Mouse (Mus musculus) gastrocnemius, adult 8-10 months (tissue): Measurements from ENCODE around the gene Cdk17. TPM values are rescaled to one million over a fixed set of nuclear protein-coding genes. Genes with fewer than 3 reads are reported as not detected.

ENCODE experiments used
- DNase-seq, 2 experiments: peaks; one replicate each; pipeline ENCODE4 v3.0.0; 2022; ENCODE audit warnings: low spot score in 2 of 2
- total RNA-seq, 4 experiments: library from RNA; stranded (reverse); gene quantifications; 2 replicates each; pipeline ENCODE4 v1.2.4; 2022

Gene Cdk17
- total RNA-seq, 4 experiments from 2014 or later: 3.3 to 6.1 (median 4.2) TPM

GRCm38 (mm10) chr10:93227921-93228320, 67.2 kb downstream of the Cdk17 start:
- DNase-seq: no peak

- no peak for DNase-seq
Measured at GRCm38 (mm10) chr10:93228401-93229007, 67.8 kb downstream of the Cdk17 start.

GRCm38 (mm10) chr10:93231490-93231889, 70.8 kb downstream of the Cdk17 start:
- no peak for DNase-seq

DNA sequence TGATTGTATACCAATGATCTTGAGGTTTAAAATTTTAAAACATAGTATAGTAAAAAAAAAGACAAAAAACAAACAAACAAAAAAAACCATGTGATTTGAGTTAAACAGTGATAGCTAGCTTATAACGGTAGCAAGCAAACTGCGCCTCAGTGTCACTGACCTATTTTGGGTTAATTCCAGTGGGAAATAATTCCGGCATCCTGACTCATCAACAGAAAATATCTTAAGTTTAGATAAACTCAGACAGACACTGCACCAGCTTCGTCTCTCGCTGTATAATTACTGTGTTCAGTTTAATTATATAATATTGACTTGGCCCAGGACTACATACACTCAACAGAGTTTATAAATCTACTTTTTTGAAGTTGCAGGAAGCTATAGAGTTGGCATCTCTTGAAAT, 71.2 kb downstream of the Cdk17 start:
- no peak for DNase-seq

DNA sequence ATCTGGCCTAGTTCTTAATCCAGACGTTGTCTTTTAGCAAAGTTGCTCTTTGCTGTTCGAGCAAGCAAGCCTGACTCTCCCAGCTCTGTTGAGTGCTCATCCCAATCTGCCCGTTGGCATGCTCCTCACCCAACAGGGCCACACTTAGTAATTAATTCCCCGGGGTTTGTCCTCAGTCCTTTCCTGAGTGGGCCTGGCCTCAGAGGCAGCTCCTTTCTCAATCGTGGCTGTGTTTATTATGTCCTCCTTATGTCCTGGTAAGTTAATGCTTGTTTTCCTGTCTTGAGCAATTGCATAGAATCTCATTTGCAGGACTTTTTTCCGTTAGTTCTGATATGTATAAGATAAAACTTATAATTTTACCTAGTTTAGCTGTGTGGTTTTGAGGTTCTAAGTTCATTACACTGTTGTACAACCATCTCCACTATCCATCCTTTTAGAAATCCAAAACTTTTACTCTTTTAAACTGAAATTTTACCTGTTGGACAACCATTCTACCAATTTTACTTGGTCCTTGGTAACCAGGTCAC, 73.1 kb downstream of the Cdk17 start:
- no peak for DNase-seq

- no peak for DNase-seq
Measured at GRCm38 (mm10) chr10:93234692-93235091, 74.0 kb downstream of the Cdk17 start.

GRCm38 (mm10) chr10:93239201-93239806, 78.6 kb downstream of the Cdk17 start:
- no peak for DNase-seq

DNA sequence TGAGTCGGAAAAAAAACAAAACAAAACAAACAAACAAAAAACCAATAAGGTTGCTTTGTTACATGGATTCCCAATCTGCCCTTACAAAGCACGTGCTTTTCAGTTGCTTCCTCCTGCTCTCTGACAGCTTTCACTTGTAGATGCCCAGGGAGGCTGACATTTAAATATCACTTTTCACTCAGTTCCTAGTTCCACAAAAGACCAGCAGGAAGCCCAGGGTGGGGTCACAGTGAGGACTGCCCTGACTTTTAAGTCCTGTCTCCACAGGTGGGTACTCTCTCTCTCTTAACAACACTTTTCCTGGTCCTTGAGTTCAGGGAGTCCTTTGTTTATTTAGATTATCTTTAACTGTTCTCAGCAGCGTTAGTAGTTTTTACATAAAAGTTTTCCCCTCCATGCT, 81.5 kb downstream of the Cdk17 start:
- DNase-seq: no peak

- no peak for DNase-seq
Measured at GRCm38 (mm10) chr10:93242861-93243260, 82.2 kb downstream of the Cdk17 start.

GRCm38 (mm10) chr10:93244209-93244705, 83.6 kb downstream of the Cdk17 start:
- no peak for DNase-seq

GRCm38 (mm10) chr10:93246185-93246920, 85.7 kb downstream of the Cdk17 start:
- DNase-seq: no peak

- no peak for DNase-seq
Measured at GRCm38 (mm10) chr10:93247422-93247821, 86.7 kb downstream of the Cdk17 start.

GRCm38 (mm10) chr10:93247902-93248301, 87.2 kb downstream of the Cdk17 start:
- no peak for DNase-seq

- DNase-seq: no peak
Measured at GRCm38 (mm10) chr10:93248416-93248815, 87.7 kb downstream of the Cdk17 start.

DNA sequence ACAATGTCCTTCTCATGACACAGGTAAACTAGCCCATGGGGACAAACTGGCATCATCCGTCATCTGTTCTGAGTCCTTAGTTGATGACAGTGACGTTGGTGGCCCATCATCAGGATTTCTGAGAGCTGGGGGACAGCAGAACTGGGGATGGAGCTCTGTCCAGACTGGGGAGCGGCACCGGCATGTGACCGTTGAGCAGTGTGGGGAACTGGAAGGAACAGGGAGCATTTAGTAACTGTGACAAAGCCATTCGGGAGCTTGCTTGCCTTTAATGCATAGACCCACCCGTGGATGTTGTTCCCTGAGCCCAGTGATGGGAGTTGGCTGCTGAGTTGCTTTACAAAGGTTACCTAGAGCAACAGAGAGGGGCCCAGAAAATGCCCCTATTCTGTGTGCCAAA, 89.2 kb downstream of the Cdk17 start:
- no peak for DNase-seq

DNA sequence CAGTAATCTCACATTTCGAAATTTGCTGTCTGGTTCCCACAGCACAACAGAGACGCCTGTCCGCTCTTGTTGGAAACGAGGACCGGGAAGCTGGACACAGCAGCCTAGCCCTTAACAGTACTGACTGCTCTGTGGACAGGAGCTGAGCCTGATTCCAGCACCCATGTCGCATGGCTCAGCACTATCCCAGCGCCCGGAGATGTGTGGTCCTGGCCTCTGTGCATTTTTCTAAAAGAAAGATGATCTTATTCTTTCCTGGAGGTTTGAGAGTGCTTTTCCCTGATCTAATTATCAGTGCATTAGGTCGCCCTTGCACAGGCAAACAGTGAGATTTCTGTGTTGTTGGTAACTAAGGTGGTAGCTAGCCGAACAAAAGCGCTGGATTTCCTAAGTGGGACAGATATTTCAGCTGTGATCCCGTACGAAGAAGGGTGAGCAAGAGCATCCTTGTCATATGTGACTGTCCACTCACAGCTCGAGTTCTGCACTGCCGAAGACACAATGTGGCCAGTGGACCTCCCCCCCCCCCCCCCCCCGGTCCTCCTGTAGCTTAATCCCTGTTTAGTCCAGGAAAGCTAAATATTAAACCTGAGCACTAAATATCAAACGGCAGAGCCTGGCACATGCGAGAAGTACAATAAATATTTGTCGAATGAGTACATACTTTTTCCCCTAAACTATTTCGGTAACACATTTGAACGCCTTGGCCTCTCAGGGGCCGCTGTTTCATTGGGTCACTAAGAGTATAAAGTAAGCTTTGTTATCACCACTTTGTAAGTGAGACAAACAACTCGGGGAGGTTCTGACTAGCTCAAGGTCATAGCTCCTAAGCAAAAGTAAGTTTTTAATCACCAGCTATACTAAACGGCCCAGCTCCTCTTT, 90.0 kb downstream of the Cdk17 start:
- no peak for DNase-seq

GRCm38 (mm10) chr10:93251426-93251825, 90.8 kb downstream of the Cdk17 start:
- no peak for DNase-seq

DNA sequence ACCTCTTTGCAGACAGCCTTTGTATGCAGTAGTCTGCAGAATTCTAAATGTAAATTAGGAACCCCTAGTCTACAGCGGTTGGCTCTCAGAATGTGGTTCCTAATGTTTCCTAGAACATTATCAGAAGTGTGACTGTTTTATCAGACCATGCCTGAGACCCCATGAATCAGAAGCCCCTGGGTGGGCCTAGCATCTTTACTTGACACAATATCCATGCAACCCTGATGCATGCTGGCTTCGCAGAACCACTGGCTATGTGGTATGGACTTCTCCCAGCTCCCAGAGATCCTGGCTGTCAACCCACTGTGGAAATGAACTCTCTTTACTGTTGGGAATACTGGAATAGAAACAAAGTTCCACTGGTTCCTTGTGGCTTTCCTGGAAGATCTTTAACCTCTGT, 92.0 kb downstream of the Cdk17 start:
- no peak for DNase-seq

- DNase-seq: no peak
Measured at GRCm38 (mm10) chr10:93253156-93253555, 92.5 kb downstream of the Cdk17 start.

GRCm38 (mm10) chr10:93255294-93255693, 94.6 kb downstream of the Cdk17 start:
- no peak for DNase-seq

DNA sequence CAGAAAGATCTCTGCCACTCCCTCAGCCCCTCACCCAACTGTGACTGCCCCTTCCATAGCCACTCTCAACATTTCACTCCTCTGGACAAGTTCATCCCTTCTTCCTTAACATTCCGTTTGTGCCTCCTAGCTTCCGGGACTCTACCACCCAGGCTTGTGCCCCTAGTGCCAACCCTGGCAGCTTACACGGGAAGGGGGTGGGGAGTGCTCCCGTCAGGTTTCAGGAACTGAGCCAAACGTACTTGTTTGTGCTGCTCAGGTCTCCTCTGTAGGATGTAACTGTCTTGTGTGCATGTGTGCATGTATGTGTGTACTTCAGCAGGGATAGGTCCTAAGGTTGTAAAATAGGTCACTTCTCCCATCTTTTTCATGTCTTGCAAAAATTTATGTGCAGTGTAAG, 99.2 kb downstream of the Cdk17 start:
- DNase-seq: no peak
